Mouse (Mus musculus): ENCODE measurements around the gene Rasl2-9.

- TF ChIP-seq GATA1 (IDR thresholded peaks at IDR 0.05; ENCODE audit: low read length) (no peak), TAL1 (IDR thresholded peaks at IDR 0.05; ENCODE audit: low read length) (no peak)
Measured at GRCm38 (mm10) chr7:5109301-5109700, 16.4 kb downstream of the Rasl2-9 start.
